Mouse (Mus musculus): ENCODE measurements around the gene Snapin.

DNA sequence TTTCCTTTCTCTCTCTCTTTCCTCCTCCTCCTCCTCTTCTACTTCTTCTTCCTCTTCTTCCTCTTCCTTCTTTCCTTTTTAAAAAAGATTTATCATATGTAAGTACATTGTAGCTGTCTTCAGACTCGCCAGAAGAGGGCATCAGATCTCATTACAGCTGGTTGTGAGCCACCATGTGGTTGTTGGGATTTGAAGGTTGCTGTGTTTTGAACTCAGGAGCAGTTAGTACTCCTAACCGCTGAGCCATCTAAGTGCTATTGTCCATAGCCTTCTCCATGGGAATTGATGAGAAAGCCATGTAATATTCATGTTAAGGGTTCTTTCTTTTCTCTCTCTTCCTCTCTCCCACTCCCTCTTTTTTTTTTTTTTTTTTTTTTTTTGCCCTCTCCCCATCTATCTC, 517 bp upstream of the Snapin start:
- TF ChIP-seq POLR2A (IDR thresholded peaks at IDR 0.05; ENCODE audit: low read depth, low read length) (no peak), TCF12 (IDR thresholded peaks at IDR 0.05; ENCODE audit: low read depth, low read length) (no peak), JUND (conservative IDR thresholded peaks at IDR 0.05; ENCODE audit: low read depth, low read length) (no peak), MAX (IDR thresholded peaks at IDR 0.05; ENCODE audit: low read length) (peak; percentile 55; the same call in 1 of the 2 replicates), CTCF (conservative IDR thresholded peaks at IDR 0.05 in 1 of 2, IDR thresholded peaks at IDR 0.05 in 1 of 2; ENCODE audit: low read depth in 2 of 2, low read length in 2 of 2) (peak; percentile 11 to 75; a peak in 2 of 4 replicates), UBTF (IDR thresholded peaks at IDR 0.05; ENCODE audit: low read depth, low read length) (no peak), SMC3 (IDR thresholded peaks at IDR 0.05; ENCODE audit: low read depth, low read length) (peak; percentile 34; the same call in 1 of the 2 replicates), E2F4 (IDR thresholded peaks at IDR 0.05; ENCODE audit: insufficient replicate concordance, low read depth, low read length) (no peak), MXI1 (IDR thresholded peaks at IDR 0.05; ENCODE audit: low read depth, low read length) (no peak), JUN (IDR thresholded peaks at IDR 0.05; ENCODE audit: insufficient read depth, low read depth, low read length) (no peak), HCFC1 (IDR thresholded peaks at IDR 0.05; ENCODE audit: low read depth, low read length) (no peak)
